Mouse (Mus musculus): Measurements from ENCODE around the gene Hpn. TPM values are rescaled to one million over a fixed set of nuclear protein-coding genes. Genes with fewer than 3 reads are reported as not detected.

Gene Hpn
- total and polyA plus RNA-seq, 2 experiments from 2014 or later = 0.88 TPM; not detected in 1

- no peak for DNase-seq (ENCODE audit: low spot score)
- Histone ChIP-seq H3K4me2 (ENCODE audit: low read depth, low read length) (no peak overlapping the region), H3K4me1 (ENCODE audit: insufficient read depth, low read length) (no peaks in the 10 kb centered on the region), H3K27me3 (ENCODE audit: insufficient read depth, low read length) (peaks cover 5% of the 10 kb centered on the region; the same call in 1 of the 2 replicates), H3K27ac (peak overlapping the region; percentile 75), H3K36me3 (ENCODE audit: insufficient read depth, low read length) (peaks cover 41% of the 10 kb centered on the region), H3K4me3 (ENCODE audit: low read length) (no peak overlapping the region), H3K9ac (replicated peaks; ENCODE audit: low read length) (no peak overlapping the region), H3K9me3 (ENCODE audit: low read length) (no peaks in the 10 kb centered on the region)
- WGBS = 63% methylated on average over 9 of the region's 9 CpGs
- TF ChIP-seq CTCF (IDR thresholded peaks at IDR 0.05; ENCODE audit: low read depth) = no peak
- ATAC-seq = peak; percentile 4; the same call in 1 of the 2 replicates
Measured at GRCm38 (mm10) chr7:31128157-31128705, 13.1 kb upstream of the Hpn start.

- H3K9ac ChIP-seq (replicated peaks; ENCODE audit: low read length) = peak within 1 kb of the TSS; percentile 78
- peak within 1 kb of the TSS; percentile 75 for H3K27ac ChIP-seq
- H3K9me3 ChIP-seq (ENCODE audit: low read length) = no peaks in the 10 kb centered on the region
- WGBS = 1% methylated on average over 46 of the region's 60 CpGs
- TF ChIP-seq CTCF (IDR thresholded peaks at IDR 0.05; ENCODE audit: low read depth) = no peak
- H3K36me3 ChIP-seq (ENCODE audit: insufficient read depth, low read length) = peaks cover 30% of the 10 kb centered on the region
- ATAC-seq = peak; percentile 45
- H3K4me3 ChIP-seq (ENCODE audit: low read length) = peak within 1 kb of the TSS; percentile 63
- no peaks in the 10 kb centered on the region for H3K4me1 ChIP-seq (ENCODE audit: insufficient read depth, low read length)
- peak within 1 kb of the TSS; percentile 84 for H3K4me2 ChIP-seq (ENCODE audit: low read depth, low read length)
- DNase-seq (ENCODE audit: low spot score) = peak; percentile 72
- peaks cover 5% of the 10 kb centered on the region; the same call in 1 of the 2 replicates for H3K27me3 ChIP-seq (ENCODE audit: insufficient read depth, low read length)
Measured at GRCm38 (mm10) chr7:31126851-31127724, 12.0 kb upstream of the Hpn start, which contains the start of gene Scn1b. Gene Scn1b, minus strand, starts transcription at chr7:31127003.

GRCm38 (mm10) chr7:31126211-31126751 lies 11.2 kb upstream of the Hpn start:
- Histone ChIP-seq H3K4me2 (ENCODE audit: low read depth, low read length) (peak overlapping the region; percentile 84), H3K27me3 (ENCODE audit: insufficient read depth, low read length) (peaks cover 5% of the 10 kb centered on the region; the same call in 1 of the 2 replicates), H3K36me3 (ENCODE audit: insufficient read depth, low read length) (peaks cover 22% of the 10 kb centered on the region), H3K4me3 (ENCODE audit: low read length) (peak overlapping the region; percentile 63), H3K9ac (replicated peaks; ENCODE audit: low read length) (peak overlapping the region; percentile 78), H3K27ac (peak overlapping the region; percentile 75), H3K4me1 (ENCODE audit: insufficient read depth, low read length) (no peaks in the 10 kb centered on the region), H3K9me3 (ENCODE audit: low read length) (no peaks in the 10 kb centered on the region)
- ATAC-seq (no peak), DNase-seq (ENCODE audit: low spot score) (no peak)
- no peak for TF ChIP-seq CTCF (IDR thresholded peaks at IDR 0.05; ENCODE audit: low read depth)
- 4% methylated on average over 40 of the region's 53 CpGs for WGBS

- Histone ChIP-seq H3K27ac (no peak overlapping the region), H3K4me1 (ENCODE audit: insufficient read depth, low read length) (no peaks in the 10 kb centered on the region), H3K4me2 (ENCODE audit: low read depth, low read length) (peak overlapping the region; percentile 84), H3K36me3 (ENCODE audit: insufficient read depth, low read length) (peaks cover 14% of the 10 kb centered on the region), H3K9me3 (ENCODE audit: low read length) (no peaks in the 10 kb centered on the region), H3K4me3 (ENCODE audit: low read length) (no peak overlapping the region), H3K27me3 (ENCODE audit: insufficient read depth, low read length) (peaks cover 5% of the 10 kb centered on the region; the same call in 1 of the 2 replicates), H3K9ac (replicated peaks; ENCODE audit: low read length) (no peak overlapping the region)
- no peak for DNase-seq (ENCODE audit: low spot score)
- 79% methylated on average over 13 of the region's 13 CpGs for WGBS
- no peak for TF ChIP-seq CTCF (IDR thresholded peaks at IDR 0.05; ENCODE audit: low read depth)
- ATAC-seq = no peak
Measured at GRCm38 (mm10) chr7:31125116-31125515, 10.0 kb upstream of the Hpn start.

- Histone ChIP-seq H3K4me3 (ENCODE audit: low read length) (no peak overlapping the region), H3K4me2 (ENCODE audit: low read depth, low read length) (no peak overlapping the region), H3K27me3 (ENCODE audit: insufficient read depth, low read length) (peaks cover 5% of the 10 kb centered on the region; the same call in 1 of the 2 replicates), H3K36me3 (ENCODE audit: insufficient read depth, low read length) (peaks cover 7% of the 10 kb centered on the region), H3K9me3 (ENCODE audit: low read length) (no peaks in the 10 kb centered on the region), H3K27ac (no peak overlapping the region), H3K4me1 (ENCODE audit: insufficient read depth, low read length) (no peaks in the 10 kb centered on the region), H3K9ac (replicated peaks; ENCODE audit: low read length) (no peak overlapping the region)
- DNase-seq (ENCODE audit: low spot score) = no peak
- 90% methylated on average over 5 of the region's 5 CpGs for WGBS
- TF ChIP-seq CTCF (IDR thresholded peaks at IDR 0.05; ENCODE audit: low read depth) = no peak
- ATAC-seq = no peak
Measured at GRCm38 (mm10) chr7:31124381-31124780, 9.3 kb upstream of the Hpn start.

GRCm38 (mm10) chr7:31123697-31124096 lies 8.6 kb upstream of the Hpn start:
- ATAC-seq (no peak), DNase-seq (ENCODE audit: low spot score) (no peak)
- peaks cover under 1% of the 10 kb centered on the region; the same call in 1 of the 2 replicates for H3K36me3 ChIP-seq (ENCODE audit: insufficient read depth, low read length)
- WGBS = 77% methylated on average over 3 of the region's 3 CpGs
- no peak for TF ChIP-seq CTCF (IDR thresholded peaks at IDR 0.05; ENCODE audit: low read depth)
- H3K9me3 ChIP-seq (ENCODE audit: low read length) = no peaks in the 10 kb centered on the region
- H3K27ac ChIP-seq = no peak overlapping the region
- no peak overlapping the region for H3K4me3 ChIP-seq (ENCODE audit: low read length)
- no peaks in the 10 kb centered on the region for H3K4me1 ChIP-seq (ENCODE audit: insufficient read depth, low read length)
- peaks cover 5% of the 10 kb centered on the region; the same call in 1 of the 2 replicates for H3K27me3 ChIP-seq (ENCODE audit: insufficient read depth, low read length)
- H3K9ac ChIP-seq (replicated peaks; ENCODE audit: low read length) = no peak overlapping the region
- no peak overlapping the region for H3K4me2 ChIP-seq (ENCODE audit: low read depth, low read length)

All from hindbrain, postnatal 0 days (tissue).